Mouse (Mus musculus) CH12.LX (cell line): Measurements from ENCODE around the gene Washc3. TPM values are rescaled to one million over a fixed set of nuclear protein-coding genes. Genes with fewer than 3 reads are reported as not detected.

Source experiments
- DNase-seq: peaks from one replicate; pipeline ENCODE4 v3.0.0-alpha.2; 2013; ENCODE audit errors: extremely low read depth
- H3K27ac ChIP-seq: 2 replicates; pipeline ENCODE4 v1.5.1; 2012; ENCODE audit warnings: low read depth, mild to moderate bottlenecking, control low read depth, moderate library complexity; ENCODE audit not compliant: insufficient read depth
- H3K27me3 ChIP-seq: replicated peaks from 2 replicates; pipeline ENCODE3; 2012; ENCODE audit warnings: inconsistent platforms
- H3K36me3 ChIP-seq, 2 experiments: replicated peaks in 1 of 2; 2 replicates each; pipeline versions ENCODE3 to v1.6.1; 2012; ENCODE audit warnings: inconsistent platforms in 1 of 2, low read length in 1 of 2, mild to moderate bottlenecking in 1 of 2, mixed read lengths in 1 of 2, moderate library complexity in 1 of 2; ENCODE audit not compliant: control insufficient read depth in 1 of 2, insufficient read depth in 1 of 2
- H3K4me1 ChIP-seq, 2 experiments: 2 replicates each; pipeline ENCODE4 v1.6.1; 2012; ENCODE audit warnings: inconsistent platforms in 1 of 2, moderate library complexity in 1 of 2; ENCODE audit not compliant: insufficient read depth in 2 of 2, control insufficient read depth in 1 of 2
- H3K4me2 ChIP-seq: 2 replicates; pipeline ENCODE4 v1.6.1; 2012; ENCODE audit warnings: low read depth, mild to moderate bottlenecking, control low read depth; ENCODE audit not compliant: poor library complexity, insufficient read depth, severe bottlenecking
- H3K4me3 ChIP-seq, 3 experiments: fragments of 150-350 bp in 1 of 3; sonication (generic) in 1 of 3; replicated peaks in 1 of 3; 2 replicates each; pipeline versions ENCODE3 to v1.5.1; 2011 to 2012; ENCODE audit warnings: low read depth in 2 of 3, low read length in 2 of 3, mild to moderate bottlenecking in 2 of 3, moderate library complexity in 2 of 3, control low read depth in 1 of 3, improper control_type of control experiment in 1 of 3, inconsistent platforms in 1 of 3, mixed read lengths in 1 of 3; ENCODE audit not compliant: poor library complexity in 1 of 3
- H3K79me2 ChIP-seq: replicated peaks from 2 replicates; pipeline ENCODE4 v1.6.1; 2012; ENCODE audit warnings: mild to moderate bottlenecking, moderate library complexity; ENCODE audit not compliant: control insufficient read depth, poor library complexity, insufficient read depth, severe bottlenecking; ENCODE audit errors: extremely low read depth
- H3K9ac ChIP-seq: 2 replicates; pipeline ENCODE4 v1.6.1; 2012; ENCODE audit warnings: low read depth, mild to moderate bottlenecking, control low read depth, moderate library complexity; ENCODE audit not compliant: insufficient read depth
- H3K9me3 ChIP-seq: replicated peaks from 2 replicates; pipeline ENCODE3; 2012; ENCODE audit warnings: low read length, inconsistent platforms, mixed read lengths
- BHLHE40 ChIP-seq: IDR thresholded peaks from 2 replicates; pipeline ENCODE4 v1.6.1; 2011; ENCODE audit warnings: mild to moderate bottlenecking, low read depth, low read length, improper control_type of control experiment
- CHD2 ChIP-seq: IDR thresholded peaks from 2 replicates; pipeline ENCODE4 v1.6.1; 2011; ENCODE audit warnings: low read length, improper control_type of control experiment
- CTCF ChIP-seq, 2 experiments: IDR thresholded peaks in 1 of 2; conservative IDR thresholded peaks in 1 of 2; 2 replicates each; pipeline ENCODE4 v1.5.1; 2011 to 2012; ENCODE audit warnings: low read depth in 2 of 2, low read length in 2 of 2, improper control_type of control experiment in 1 of 2, inconsistent platforms in 1 of 2, mild to moderate bottlenecking in 1 of 2, moderate library complexity in 1 of 2
- EP300 ChIP-seq: IDR thresholded peaks from 2 replicates; pipeline ENCODE4 v1.6.1; 2011; ENCODE audit warnings: low read length, improper control_type of control experiment
- ETS1 ChIP-seq: conservative IDR thresholded peaks from 2 replicates; pipeline ENCODE4 v1.6.1; 2012; ENCODE audit warnings: low read depth, mild to moderate bottlenecking, inconsistent platforms, low read length, improper control_type of control experiment, moderate library complexity
- GABPA ChIP-seq: IDR thresholded peaks from 2 replicates; pipeline ENCODE4 v1.6.1; 2012; ENCODE audit warnings: low read depth, low read length, improper control_type of control experiment, inconsistent platforms; ENCODE audit not compliant: insufficient replicate concordance
- IRF4 ChIP-seq: IDR thresholded peaks from 2 replicates; pipeline ENCODE4 v1.6.1; 2014; ENCODE audit warnings: low read depth, mild to moderate bottlenecking, inconsistent platforms, low read length, improper control_type of control experiment
- MAFK ChIP-seq: IDR thresholded peaks from 2 replicates; pipeline ENCODE4 v1.6.1; 2011; ENCODE audit warnings: low read length, improper control_type of control experiment; ENCODE audit not compliant: insufficient replicate concordance
- MEF2A ChIP-seq: IDR thresholded peaks from 2 replicates; pipeline ENCODE4 v1.6.1; 2014; ENCODE audit warnings: low read depth, mild to moderate bottlenecking, inconsistent platforms, low read length, improper control_type of control experiment, borderline replicate concordance
- MYC ChIP-seq: IDR thresholded peaks from 2 replicates; pipeline ENCODE4 v1.6.1; 2011; ENCODE audit warnings: low read depth, mild to moderate bottlenecking, improper control_type of control experiment, low read length
- NELFE ChIP-seq: IDR thresholded peaks from 2 replicates; pipeline ENCODE4 v1.6.1; 2011; ENCODE audit warnings: low read depth, low read length, improper control_type of control experiment
- NRF1 ChIP-seq: IDR thresholded peaks from 2 replicates; pipeline ENCODE4 v1.6.1; 2014; ENCODE audit warnings: low read depth, mild to moderate bottlenecking, inconsistent platforms, low read length, improper control_type of control experiment, moderate library complexity
- PAX5 ChIP-seq: IDR thresholded peaks from 2 replicates; pipeline ENCODE4 v1.6.1; 2012; ENCODE audit warnings: low read length, inconsistent platforms, mixed read lengths
- SIN3A ChIP-seq: IDR thresholded peaks from 2 replicates; pipeline ENCODE4 v1.6.1; 2012; ENCODE audit warnings: low read length, improper control_type of control experiment, inconsistent platforms
- SMC3 ChIP-seq: IDR thresholded peaks from 2 replicates; pipeline ENCODE4 v1.6.1; 2011; ENCODE audit warnings: low read depth, low read length, improper control_type of control experiment
- TBP ChIP-seq: conservative IDR thresholded peaks from 2 replicates; pipeline ENCODE4 v1.6.1; 2011; ENCODE audit warnings: low read depth, low read length, improper control_type of control experiment
- TCF12 ChIP-seq: IDR thresholded peaks from 2 replicates; pipeline ENCODE4 v1.6.1; 2014; ENCODE audit warnings: low read depth, mild to moderate bottlenecking, inconsistent platforms, low read length, improper control_type of control experiment
- UBTF ChIP-seq: IDR thresholded peaks from 2 replicates; pipeline ENCODE4 v1.6.1; 2012; ENCODE audit warnings: low read depth, mild to moderate bottlenecking, inconsistent platforms, low read length, improper control_type of control experiment, moderate library complexity
- USF1 ChIP-seq: IDR thresholded peaks from 2 replicates; pipeline ENCODE4 v1.6.1; 2014; ENCODE audit warnings: low read depth, mild to moderate bottlenecking, inconsistent platforms, low read length, improper control_type of control experiment
- USF2 ChIP-seq: conservative IDR thresholded peaks from 2 replicates; pipeline ENCODE4 v1.6.1; 2011; ENCODE audit warnings: low read depth, low read length, improper control_type of control experiment
- ZC3H11A ChIP-seq: IDR thresholded peaks from 2 replicates; pipeline ENCODE4 v1.6.1; 2012; ENCODE audit warnings: low read depth, mild to moderate bottlenecking, inconsistent platforms, low read length, improper control_type of control experiment
- ZMIZ1 ChIP-seq: IDR thresholded peaks from 2 replicates; pipeline ENCODE4 v1.6.1; 2012; ENCODE audit warnings: low read depth, mild to moderate bottlenecking, inconsistent platforms, low read length, improper control_type of control experiment
- ZNF384 ChIP-seq: IDR thresholded peaks from 2 replicates; pipeline ENCODE4 v1.6.1; 2012; ENCODE audit warnings: low read depth, low read length, improper control_type of control experiment, inconsistent platforms
- dilution Hi-C: fragments of 300-500 bp; cut with MboI; formaldehyde crosslinking; loops from 2 replicates; pipeline ENCODE4 v1.14.3; 2020; ENCODE audit warnings: low sequenced_read_pairs; ENCODE audit not compliant: extremely low pct_unique_long_range_greater_than_20kb, extremely low pct_ligation_motif_present
- in situ Hi-C: fragments of 300-500 bp; cut with MboI; formaldehyde crosslinking; loops from 3 replicates; pipeline ENCODE4 v1.14.3; 2019; ENCODE audit warnings: low sequenced_read_pairs, low pct_ligation_motif_present, low pct_unique_long_range_greater_than_20kb, mixed read lengths
- polyA plus RNA-seq: library from polyadenylated mRNA; unstranded; fragments of >175 nt; gene quantifications from 2 replicates; pipeline ENCODE4 v1.2.1, GENCODE M21; 2012; ENCODE audit warnings: low read depth; ENCODE audit not compliant: insufficient read length
- total RNA-seq, 2 experiments: library from RNA; depleted of rRNA; stranded (reverse); fragments of 300-350 nt in 1 of 2; fragments of >200 nt in 1 of 2; gene quantifications; 2 replicates each; pipeline ENCODE4 v1.2.3; 2012 to 2014

The Washc3 gene
- total and polyA plus RNA-seq, 3 experiments: 65.4 to 134 (median 71.8) TPM

- no peaks in the 10 kb centered on the region for H3K79me2 ChIP-seq
- DNase-seq: no peak
- no peak for TF ChIP-seq PAX5
- TF ChIP-seq BHLHE40: no peak
- no peak for TF ChIP-seq TCF12
- no peak for TF ChIP-seq SIN3A
- TF ChIP-seq CTCF (conservative IDR thresholded peaks at IDR 0.05 in 1 of 2, IDR thresholded peaks at IDR 0.05 in 1 of 2; ENCODE audit: low read depth in 2 of 2, low read length in 2 of 2): no peak
- TF ChIP-seq, all 38 proteins: peak for 0
- H3K4me1 ChIP-seq: 0 out of 4 replicates have a peak, but pooled peaks cover 0 to 2% of the 10 kb centered on the region in 2 experiments
- no peak overlapping the region for H3K9ac ChIP-seq
- no peaks in the 10 kb centered on the region for H3K9me3 ChIP-seq
- H3K4me2 ChIP-seq: no peak overlapping the region
- H3K36me3 ChIP-seq: peaks cover 18 to 65% of the 10 kb centered on the region in 2 experiments
- in situ Hi-C loops: no loop called here
- H3K27ac ChIP-seq: no peak overlapping the region
- H3K27me3 ChIP-seq: no peaks in the 10 kb centered on the region
- no peak overlapping the region for H3K4me3 ChIP-seq
- dilution Hi-C loops: no loop called here
These were observed 27.7 kb downstream of the Washc3 start for GRCm38 (mm10) chr10:88228521-88229017.

- H3K27me3 ChIP-seq: no peaks in the 10 kb centered on the region
- no peak overlapping the region for H3K9ac ChIP-seq
- no peak overlapping the region for H3K4me2 ChIP-seq
- H3K9me3 ChIP-seq: no peaks in the 10 kb centered on the region
- no peak for TF ChIP-seq TCF12
- no peak for TF ChIP-seq NRF1
- TF ChIP-seq IRF4: no peak
- no peak for TF ChIP-seq EP300
- no peak for TF ChIP-seq ZMIZ1
- TF ChIP-seq SMC3: no peak
- no peak for TF ChIP-seq ETS1
- TF ChIP-seq MYC: no peak
- TF ChIP-seq MAFK: no peak
- no peak for TF ChIP-seq MEF2A
- no peak for TF ChIP-seq ZC3H11A
- TF ChIP-seq USF2: no peak
- TF ChIP-seq CHD2: no peak
- TF ChIP-seq ZNF384: no peak
- no peak for TF ChIP-seq GABPA
- no peak for TF ChIP-seq NELFE
- TF ChIP-seq UBTF: no peak
- TF ChIP-seq TBP: no peak
- TF ChIP-seq USF1: no peak
- no peaks in the 10 kb centered on the region for H3K79me2 ChIP-seq
- dilution Hi-C loops (no loop called here), in situ Hi-C loops (no loop called here)
- DNase-seq: no peak
- H3K27ac ChIP-seq: no peak overlapping the region
- H3K36me3 ChIP-seq: peaks cover 28 to 72% of the 10 kb centered on the region in 2 experiments
- 0 out of 4 replicates have a peak, but pooled peaks cover 0 to 2% of the 10 kb centered on the region in 2 experiments for H3K4me1 ChIP-seq
- H3K4me3 ChIP-seq: no peak overlapping the region
These were observed 30.8 kb downstream of the Washc3 start for GRCm38 (mm10) chr10:88231671-88232070.
